8 mouse cellular contexts compared by ENCODE assay signal in genomic region chr3:145576876-145577275, GRCm38 (mm10). TPM values are rescaled to one million over a fixed set of nuclear protein-coding genes. Genes with fewer than 3 reads are reported as not detected.
A peak's percentile ranks its signal among the peaks of the same experiment; 100 is the strongest.
DNase-seq lines count a peak whose midpoint lies in the region; ATAC-seq and TF ChIP-seq lines count a peak whose summit lies in the region.

No protein-coding gene starts in this region.

- DNase-seq in left cerebral cortex, adult 2 months (ENCODE audit: extremely low spot score in 1 of 2, low spot score in 2 of 2): no peak
- no peak for DNase-seq in left cerebral cortex, postnatal 36 days (ENCODE audit: low spot score in 2 of 2)
- no peak for DNase-seq in embryonic facial prominence, embryonic 10.5 days (ENCODE audit: low spot score)
- DNase-seq in hindbrain, postnatal 0 days (ENCODE audit: low spot score): no peak
- no peak for DNase-seq in testis, postnatal 14 days (ENCODE audit: low spot score)
- no peak for DNase-seq in right cerebral cortex, adult 2 months (ENCODE audit: low spot score in 2 of 2)
- no peak for DNase-seq in frontal cortex, postnatal 25 days (ENCODE audit: low spot score in 2 of 2)

- no peak for TF ChIP-seq POLR2A in myocyte (IDR thresholded peaks at IDR 0.05; ENCODE audit: insufficient read length, low read depth)

- peaks cover 18% of the 10 kb centered on the region for H3K4me1 ChIP-seq in embryonic facial prominence, embryonic 10.5 days
- H3K4me1 ChIP-seq in hindbrain, postnatal 0 days (ENCODE audit: insufficient read depth, low read length): peaks cover 6% of the 10 kb centered on the region; the same call in 1 of the 2 replicates

- WGBS in embryonic facial prominence, embryonic 10.5 days: 32% methylated on average over 15 of the region's 15 CpGs
- WGBS in hindbrain, postnatal 0 days: 34% methylated on average over 15 of the region's 15 CpGs

- no peak for ATAC-seq in hindbrain, postnatal 0 days

- H3ac ChIP-seq in myocyte (ENCODE audit: control insufficient read depth, insufficient read length): peak overlapping the region; percentile 5

- peak overlapping the region; percentile 63 for H3K9ac ChIP-seq in hindbrain, postnatal 0 days (replicated peaks; ENCODE audit: low read length)

- H3K79me2 ChIP-seq in myocyte (ENCODE audit: control insufficient read depth, insufficient read depth): peaks cover 39% of the 10 kb centered on the region

- intact Hi-C loops in left cerebral cortex, adult 2 months (cut with DNase I): loop anchor here (2.0 kb wide), 1 partner anchor 72 kb away; the partner anchor contains the start of gene Ccn1
- intact Hi-C loops in left cerebral cortex, postnatal 36 days (cut with DNase I): no loop called here

- H3K27ac ChIP-seq in left cerebral cortex, adult 2 months: no peak overlapping the region
- no peak overlapping the region for H3K27ac ChIP-seq in embryonic facial prominence, embryonic 10.5 days (replicated peaks)
- H3K27ac ChIP-seq in hindbrain, postnatal 0 days: peak overlapping the region; percentile 76; the same call in 1 of the 2 replicates

- peak overlapping the region; percentile 74 for H3K4me2 ChIP-seq in hindbrain, postnatal 0 days (ENCODE audit: low read depth, low read length)
- H3K4me2 ChIP-seq in myocyte (ENCODE audit: low read depth): peak overlapping the region; percentile 77

- H3K27me3 ChIP-seq in embryonic facial prominence, embryonic 10.5 days (replicated peaks; ENCODE audit: low read depth, poor library complexity, severe bottlenecking): no peaks in the 10 kb centered on the region
- no peaks in the 10 kb centered on the region for H3K27me3 ChIP-seq in hindbrain, postnatal 0 days (ENCODE audit: insufficient read depth, low read length)
- H3K27me3 ChIP-seq in myocyte (ENCODE audit: control insufficient read depth, insufficient read depth, insufficient read length): no peaks in the 10 kb centered on the region

- no peaks in the 10 kb centered on the region for H3K9me3 ChIP-seq in embryonic facial prominence, embryonic 10.5 days
- H3K9me3 ChIP-seq in hindbrain, postnatal 0 days (ENCODE audit: low read length): no peaks in the 10 kb centered on the region

- TF ChIP-seq CTCF in left cerebral cortex, adult 2 months (IDR thresholded peaks at IDR 0.05): no peak
- no peak for TF ChIP-seq CTCF in hindbrain, postnatal 0 days (IDR thresholded peaks at IDR 0.05; ENCODE audit: low read depth)

- peak overlapping the region; percentile 79 for H3K4me3 ChIP-seq in left cerebral cortex, adult 2 months
- peak overlapping the region; percentile 95 for H3K4me3 ChIP-seq in embryonic facial prominence, embryonic 10.5 days
- H3K4me3 ChIP-seq in hindbrain, postnatal 0 days (ENCODE audit: low read length): peak overlapping the region; percentile 69
- H3K4me3 ChIP-seq in myocyte: peak overlapping the region; percentile 88

- peaks cover 41% of the 10 kb centered on the region for H3K36me3 ChIP-seq in embryonic facial prominence, embryonic 10.5 days (replicated peaks)
- H3K36me3 ChIP-seq in hindbrain, postnatal 0 days (ENCODE audit: insufficient read depth, low read length): no peaks in the 10 kb centered on the region; the same call in 1 of the 2 replicates
- H3K36me3 ChIP-seq in myocyte (ENCODE audit: control insufficient read depth, insufficient read depth): peaks cover 13% of the 10 kb centered on the region

TF ChIP-seq in myocyte, 11 proteins besides CTCF, POLR2A, EP300 and RAD21:
- no peak for TF ChIP-seq USF1 (IDR thresholded peaks at IDR 0.05; ENCODE audit: low read depth)
- no peak for TF ChIP-seq MYOD1 (IDR thresholded peaks at IDR 0.05; ENCODE audit: control insufficient read depth in 1 of 3, insufficient read length in 2 of 3, low read depth in 2 of 3)
- no peak for TF ChIP-seq POLR2AphosphoS2 (IDR thresholded peaks at IDR 0.05; ENCODE audit: insufficient read length, low read depth)
- TF ChIP-seq CEBPB (IDR thresholded peaks at IDR 0.05; ENCODE audit: insufficient read depth, poor library complexity, severe bottlenecking): no peak
- TF ChIP-seq MYOG (IDR thresholded peaks at IDR 0.05; ENCODE audit: control insufficient read depth in 1 of 3, insufficient read depth in 1 of 3, insufficient read length in 2 of 3, low read depth in 2 of 3): no peak
- TF ChIP-seq TCF12 (IDR thresholded peaks at IDR 0.05; ENCODE audit: insufficient read depth, poor library complexity, severe bottlenecking): no peak
- no peak for TF ChIP-seq REST (IDR thresholded peaks at IDR 0.05; ENCODE audit: insufficient read depth, insufficient read length)
- no peak for TF ChIP-seq SRF (IDR thresholded peaks at IDR 0.05; ENCODE audit: control insufficient read depth, insufficient read length, low read depth)
- TF ChIP-seq MAX (IDR thresholded peaks at IDR 0.05; ENCODE audit: low read depth): no peak
- TF ChIP-seq TCF3 (IDR thresholded peaks at IDR 0.05; ENCODE audit: insufficient read length, low read depth): no peak
- TF ChIP-seq E2F4 (IDR thresholded peaks at IDR 0.05; ENCODE audit: insufficient read depth): no peak

RNA-seq across cellular contexts. Expression of gene Znhit6, which starts 0.9 kb away (rescaled TPM):
- 10 to 100 TPM; 16.1 to 17.7 TPM for total RNA-seq in left cerebral cortex, adult 2 months (2021)
- total RNA-seq in left cerebral cortex, postnatal 36 days (2021): 10 to 100 TPM; 13.8 to 17.4 TPM
- 49.8 and 51.8 TPM in 2 replicates for polyA plus RNA-seq in embryonic facial prominence, embryonic 10.5 days (2016; fragmentation: Nextera tagmentation; extraction: Ambion mirVana)
- total RNA-seq in hindbrain, postnatal 0 days (2014; rRNA removed): 5.8 and 9.3 TPM in 2 replicates
- 34.9 and 36.9 TPM in 2 replicates for polyA plus RNA-seq in hindbrain, postnatal 0 days (2015; fragmentation: Nextera tagmentation; extraction: Ambion mirVana)
- 20.6 TPM for polyA plus RNA-seq in myocyte (2012; fragmentation: generic; extraction: Trizol)
